Mouse (Mus musculus) small intestine, adult 2 months (tissue): ENCODE measurements around the gene Zbtb34.

ENCODE experiments used
- CTCF ChIP-seq: fragments of 200-500 bp; IDR thresholded peaks from 2 replicates; pipeline ENCODE4 v1.5.1; 2012; ENCODE audit warnings: low read depth, mild to moderate bottlenecking, control low read depth, inconsistent platforms, low read length, moderate library complexity, mixed read lengths; ENCODE audit not compliant: insufficient replicate concordance, insufficient read length; ENCODE audit errors: extremely low read depth
- POLR2A ChIP-seq: fragments of 200-500 bp; IDR thresholded peaks from 2 replicates; pipeline ENCODE4 v1.6.1; 2012; ENCODE audit warnings: low read depth, mild to moderate bottlenecking, control low read depth, inconsistent platforms, low read length, moderate library complexity

DNA sequence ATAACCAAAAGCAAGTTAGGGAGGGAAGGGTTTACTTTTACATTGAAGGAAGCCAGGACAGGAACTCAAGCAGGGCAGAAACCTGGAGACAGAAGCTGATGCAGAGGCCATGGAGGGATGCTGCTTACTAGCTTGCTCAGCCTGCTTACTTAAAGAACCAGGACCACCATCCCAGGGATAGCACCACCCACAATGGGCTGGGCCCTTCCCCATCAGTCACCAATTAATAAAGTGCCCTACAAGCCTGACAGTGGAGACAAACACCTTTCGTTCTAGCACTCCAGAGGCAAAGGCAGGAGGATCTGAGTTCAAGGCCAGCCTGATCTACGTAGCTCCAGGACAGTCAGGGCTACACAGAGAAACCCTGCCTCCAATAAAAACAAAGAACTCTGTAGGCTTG lies 36.1 kb downstream of the Zbtb34 start:
- TF ChIP-seq POLR2A: no peak
- TF ChIP-seq CTCF: no peak
